Mouse (Mus musculus): Measurements from ENCODE around the gene Efr3b.
A peak's percentile ranks its signal among the peaks of the same experiment; 100 is the strongest.
"Not testable (repeated sequence)": the region's sequence is repeated elsewhere in the genome, so short reads cannot be mapped to it uniquely, and the experiment has no call there.

Gene Efr3b

DNA sequence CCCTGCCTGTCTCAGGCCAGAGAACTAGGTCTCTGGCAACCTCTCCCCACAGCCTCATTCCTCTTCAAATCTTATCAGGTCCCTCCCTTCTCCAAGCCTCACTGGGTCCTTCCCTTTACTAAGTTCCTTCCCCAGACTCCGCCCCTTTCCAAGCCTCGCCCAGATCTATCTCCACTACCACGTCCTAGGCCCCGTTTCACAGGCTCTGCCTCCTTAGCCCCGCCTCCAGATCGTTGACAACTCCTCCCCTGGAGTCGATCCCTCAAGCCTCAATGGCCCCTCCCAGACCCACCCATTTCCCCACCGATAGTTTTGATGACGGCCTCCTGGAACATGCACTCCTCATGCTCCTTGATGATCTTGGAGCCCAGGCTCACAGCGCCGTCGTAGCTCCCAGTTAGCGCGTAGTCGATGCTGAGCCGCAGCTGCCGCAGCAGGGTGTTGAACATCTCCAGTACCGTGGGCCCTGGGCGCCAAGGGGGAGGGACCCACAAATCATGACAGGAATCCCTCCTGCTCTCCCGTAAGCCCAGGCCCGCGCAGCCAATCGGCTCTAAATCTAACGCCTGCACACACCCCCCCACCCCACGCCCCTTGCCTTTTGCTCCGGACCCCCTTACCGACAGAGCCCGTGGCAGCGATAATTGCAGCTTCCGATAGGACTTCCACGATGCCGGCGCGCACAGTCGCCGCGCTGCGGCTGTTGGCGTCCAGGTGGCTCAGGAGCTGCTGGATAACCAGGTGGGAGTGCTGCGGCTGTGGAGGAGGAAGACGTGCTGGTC is 57.2 kb downstream of the Efr3b start:
- DNase-seq (ENCODE audit: low spot score), result peak; percentile 87

DNA sequence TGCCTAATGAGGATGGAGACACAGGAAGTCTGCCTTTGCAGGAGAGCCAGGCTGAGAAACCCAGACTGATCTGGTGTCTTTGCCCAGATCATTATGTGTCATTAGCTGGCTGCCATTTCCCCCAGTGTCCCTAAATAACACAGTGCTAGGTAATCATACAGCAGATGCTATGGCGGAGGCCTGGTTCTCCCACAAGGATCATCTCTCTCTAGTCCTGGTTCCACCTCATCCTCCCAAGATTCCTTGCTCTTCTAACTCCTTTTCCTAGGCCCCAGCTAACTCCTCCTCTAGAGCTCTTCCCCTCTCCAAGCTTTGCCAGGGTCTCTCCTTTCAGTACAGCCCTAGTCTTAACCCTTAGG is 57.7 kb downstream of the Efr3b start:
- DNase-seq (ENCODE audit: low spot score), result no peak

DNA sequence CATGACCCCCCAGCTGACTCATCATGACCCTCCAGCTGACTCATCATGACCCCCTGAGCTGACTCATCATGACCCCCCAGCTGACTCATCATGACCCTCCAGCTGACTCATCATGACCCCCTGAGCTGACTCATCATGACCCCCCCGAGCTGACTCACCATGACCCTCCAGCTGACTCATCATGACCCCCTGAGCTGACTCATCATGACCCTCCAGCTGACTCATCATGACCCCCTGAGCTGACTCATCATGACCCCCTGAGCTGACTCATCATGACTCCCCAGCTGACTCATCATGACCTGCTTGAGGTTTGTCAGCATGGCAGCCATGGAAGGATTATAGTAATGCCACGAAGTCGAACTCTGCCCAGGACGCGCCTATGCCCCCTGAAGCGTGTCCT is 65.5 kb downstream of the Efr3b start:
- DNase-seq (ENCODE audit: low spot score), result not testable (repeated sequence)

DNA sequence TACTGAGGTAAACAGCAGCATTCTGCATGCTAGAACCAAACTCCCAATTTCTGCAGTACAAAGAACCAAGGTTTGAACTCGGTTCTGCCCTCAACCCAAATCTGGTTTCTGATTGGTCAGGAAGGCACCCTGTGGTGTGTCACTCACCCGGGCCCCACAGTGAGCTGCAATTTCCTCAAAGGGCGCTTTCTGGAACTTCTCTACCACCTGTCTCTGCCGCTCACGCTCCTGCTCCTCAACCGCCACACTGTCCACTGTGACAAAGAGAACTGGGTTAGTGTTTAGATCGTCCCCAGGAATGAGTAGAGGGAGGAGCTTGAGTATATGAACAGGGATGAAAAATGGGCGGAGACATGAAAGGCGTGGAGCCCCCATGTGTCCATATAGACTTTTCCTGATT is 70.3 kb downstream of the Efr3b start:
- DNase-seq (ENCODE audit: low spot score), result no peak

DNA sequence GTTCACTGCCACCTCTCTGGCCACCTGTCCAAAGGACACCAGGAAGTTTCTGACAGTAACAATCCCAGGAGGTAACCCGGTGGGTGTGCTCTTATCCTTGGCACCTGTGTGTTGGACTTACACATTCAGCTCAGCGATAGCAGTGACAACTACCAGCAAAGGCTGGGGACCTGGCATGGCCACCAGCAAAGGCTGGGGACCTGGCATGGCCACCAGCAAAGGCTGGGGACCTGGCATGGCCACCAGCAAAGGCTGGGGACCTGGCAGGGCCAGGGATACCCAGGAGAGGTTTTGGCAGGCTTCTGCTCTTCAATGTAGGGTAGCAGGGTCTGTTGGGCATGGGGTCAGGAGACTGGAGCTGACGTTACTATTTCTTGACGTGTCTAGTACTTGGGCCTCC is 71.5 kb downstream of the Efr3b start:
- DNase-seq (ENCODE audit: low spot score), result no peak

DNA sequence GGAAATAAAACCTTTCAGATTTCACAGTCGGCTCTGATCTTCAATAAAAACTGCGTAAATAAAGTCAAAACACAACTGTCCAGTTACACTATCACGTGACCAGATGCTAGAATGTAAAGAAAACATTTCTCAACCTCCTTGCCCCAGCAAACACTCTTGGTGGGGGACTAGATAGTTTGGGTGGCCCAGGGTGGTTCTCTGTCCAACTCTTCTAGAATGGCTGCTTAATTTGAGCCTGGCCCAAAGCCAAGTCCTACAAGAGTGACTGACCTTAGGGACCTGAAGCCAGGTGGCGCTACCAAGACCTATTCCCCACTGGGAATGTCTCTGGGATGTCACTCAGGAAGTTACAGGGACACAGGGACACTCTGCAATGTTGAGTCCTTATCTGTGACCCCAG is 78.2 kb downstream of the Efr3b start:
- peak; percentile 34 for DNase-seq (ENCODE audit: low spot score)

DNA sequence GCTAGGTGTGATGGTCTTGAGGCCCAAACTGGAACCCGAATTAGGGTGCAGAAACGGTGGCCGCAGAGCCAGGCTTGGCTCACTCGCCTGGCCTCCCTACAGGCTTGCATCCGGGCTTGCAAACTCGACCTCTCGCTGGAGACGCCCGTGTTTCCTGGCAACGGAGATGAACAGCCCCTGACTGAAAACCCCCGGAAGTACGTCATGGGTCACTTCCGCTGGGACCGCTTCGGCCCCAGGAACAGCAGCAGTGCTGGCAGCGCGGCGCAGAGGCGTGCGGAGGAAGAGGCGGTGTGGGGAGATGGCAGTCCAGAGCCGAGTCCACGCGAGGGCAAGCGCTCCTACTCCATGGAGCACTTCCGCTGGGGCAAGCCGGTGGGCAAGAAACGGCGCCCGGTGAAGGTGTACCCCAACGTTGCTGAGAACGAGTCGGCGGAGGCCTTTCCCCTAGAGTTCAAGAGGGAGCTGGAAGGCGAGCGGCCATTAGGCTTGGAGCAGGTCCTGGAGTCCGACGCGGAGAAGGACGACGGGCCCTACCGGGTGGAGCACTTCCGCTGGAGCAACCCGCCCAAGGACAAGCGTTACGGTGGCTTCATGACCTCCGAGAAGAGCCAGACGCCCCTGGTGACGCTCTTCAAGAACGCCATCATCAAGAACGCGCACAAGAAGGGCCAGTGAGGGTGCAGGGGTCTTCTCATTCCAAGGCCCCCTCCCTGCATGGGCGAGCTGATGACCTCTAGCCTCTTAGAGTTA is 78.7 kb downstream of the Efr3b start:
- DNase-seq (ENCODE audit: low spot score), result peak; percentile 86

DNA sequence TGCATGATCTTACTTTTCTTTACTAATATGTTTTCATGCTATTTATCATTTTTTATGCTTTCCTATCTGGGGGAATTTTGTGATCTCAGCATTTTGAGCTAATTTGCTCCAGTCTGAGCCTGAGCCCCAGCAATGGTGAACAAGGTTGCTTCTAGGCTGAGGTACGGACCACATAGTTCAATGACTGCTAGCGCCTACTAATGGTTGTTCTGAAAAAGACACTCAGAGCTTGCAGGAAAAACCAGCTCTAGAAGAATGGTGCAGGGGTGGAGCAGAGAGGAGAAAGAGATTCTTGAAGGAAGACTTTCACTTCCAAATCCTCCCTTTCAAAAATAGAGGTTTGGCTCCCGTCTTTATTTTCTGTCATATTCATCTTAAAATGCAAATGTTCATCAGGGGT is 82.4 kb downstream of the Efr3b start:
- no peak for DNase-seq (ENCODE audit: low spot score)

DNA sequence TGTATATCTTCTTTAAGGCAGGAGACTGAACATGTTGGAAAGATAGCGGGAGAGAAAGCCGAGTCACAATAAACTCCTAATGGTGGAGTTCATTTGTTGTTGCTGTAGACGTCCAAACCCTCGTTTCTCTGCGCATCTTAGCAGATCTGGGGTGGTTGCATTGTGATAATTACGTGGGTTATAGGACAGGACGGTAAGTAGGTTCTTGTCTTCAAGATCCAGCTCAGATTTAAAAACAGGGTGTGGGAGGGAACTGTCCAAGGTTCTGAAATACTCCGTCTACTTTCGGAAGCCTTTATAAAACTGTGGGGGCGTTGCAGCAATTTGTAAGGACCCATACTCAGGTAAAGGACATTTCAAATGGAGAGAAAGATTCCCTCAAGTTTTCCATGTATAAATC is 83.3 kb downstream of the Efr3b start:
- DNase-seq (ENCODE audit: low spot score), result no peak

DNA sequence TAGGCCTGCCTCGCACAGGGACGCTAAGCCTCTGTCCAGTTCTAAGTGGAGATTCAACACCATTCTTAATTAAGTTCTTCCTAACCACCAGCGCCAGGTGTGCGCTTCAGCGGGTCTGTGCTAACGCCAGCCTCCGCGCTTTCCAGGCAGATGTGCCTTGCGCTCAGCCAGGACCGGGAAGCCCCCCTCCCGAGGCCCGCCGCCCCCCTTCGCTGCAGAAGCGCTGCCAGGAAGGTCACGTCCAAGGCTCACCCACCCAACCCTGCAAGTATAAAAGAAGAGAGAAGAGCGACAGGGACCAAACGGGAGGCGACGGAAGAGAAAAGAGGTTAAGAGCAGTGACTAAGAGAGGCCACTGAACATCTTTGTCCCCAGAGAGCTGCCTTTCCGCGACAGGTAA is 84.1 kb downstream of the Efr3b start, which contains the start of gene Pomc:
Gene Pomc (plus strand): TSS at position 301 of the 400 bp plus-strand sequence.
- no peak for DNase-seq (ENCODE audit: low spot score)

DNA sequence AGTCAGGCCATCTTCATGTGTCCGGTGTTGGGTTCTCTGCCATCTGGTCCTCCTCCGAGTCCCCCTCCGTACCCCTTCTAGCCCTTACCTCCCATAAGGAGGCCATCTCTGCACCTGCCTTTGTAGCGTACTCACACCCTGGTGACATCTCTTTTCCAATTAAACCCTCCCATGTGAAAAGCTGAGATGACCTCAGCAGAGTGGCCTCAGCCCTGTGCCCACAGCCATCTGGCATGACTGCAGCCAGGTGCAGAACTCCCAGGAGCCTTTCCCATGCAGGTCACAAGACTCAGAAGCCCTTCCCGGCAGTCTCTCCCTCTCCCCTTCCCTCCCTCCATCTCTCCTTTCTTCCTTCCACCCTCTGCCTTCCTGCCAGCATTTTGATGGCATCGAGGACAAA is 91.2 kb downstream of the Efr3b start:
- DNase-seq (ENCODE audit: low spot score), result no peak

DNA sequence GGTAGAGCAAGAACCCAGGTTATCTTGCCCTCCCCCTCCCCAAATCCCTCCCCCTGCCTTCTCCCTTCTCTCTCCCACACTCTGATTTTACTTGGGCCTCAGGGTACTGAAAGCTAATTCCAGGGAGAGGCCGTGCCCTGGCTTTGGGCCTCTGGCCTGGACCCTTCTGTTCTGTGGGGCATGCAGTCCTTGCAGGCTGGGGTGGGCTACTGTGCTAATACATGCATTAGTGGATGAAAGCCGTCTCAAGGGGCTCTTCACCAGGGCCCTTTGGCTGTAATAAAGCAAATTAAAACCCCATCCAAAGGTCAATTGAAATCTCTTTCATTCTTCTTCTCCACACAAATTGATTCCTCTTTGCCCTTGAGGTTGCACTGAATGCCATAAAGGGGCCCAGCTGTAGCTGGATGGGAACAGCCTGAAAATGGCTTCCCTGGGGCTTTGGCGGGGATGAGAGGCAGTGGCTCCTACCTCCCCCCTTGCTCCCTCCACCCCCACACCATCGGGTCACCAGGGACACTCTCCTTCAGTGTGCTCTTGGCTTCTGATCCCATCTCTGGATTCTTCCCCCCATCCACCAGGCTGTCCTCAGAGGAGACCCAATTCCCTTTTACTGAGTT is 94.2 kb downstream of the Efr3b start:
- DNase-seq (ENCODE audit: low spot score), result no peak

DNA sequence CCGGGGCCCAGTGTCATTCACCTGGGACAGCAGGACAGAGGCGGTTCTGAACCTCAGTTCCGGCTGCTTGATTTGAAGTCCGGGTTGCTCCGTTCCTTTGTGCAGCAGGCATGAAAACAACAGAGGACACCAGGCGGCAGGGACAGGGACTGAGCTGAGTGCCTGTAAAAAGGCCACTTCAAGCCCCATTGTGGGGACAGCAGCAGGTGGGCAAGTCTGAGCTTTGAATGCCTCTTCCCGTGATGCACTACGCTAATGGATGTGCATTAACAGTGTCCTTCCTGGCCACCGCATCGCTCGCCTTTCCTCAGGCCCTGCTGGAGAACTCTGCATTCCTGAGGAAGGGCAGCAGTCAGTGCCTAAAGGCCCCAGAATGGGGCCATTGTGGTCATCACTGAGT is 96.7 kb downstream of the Efr3b start:
- no peak for DNase-seq (ENCODE audit: low spot score)

DNA sequence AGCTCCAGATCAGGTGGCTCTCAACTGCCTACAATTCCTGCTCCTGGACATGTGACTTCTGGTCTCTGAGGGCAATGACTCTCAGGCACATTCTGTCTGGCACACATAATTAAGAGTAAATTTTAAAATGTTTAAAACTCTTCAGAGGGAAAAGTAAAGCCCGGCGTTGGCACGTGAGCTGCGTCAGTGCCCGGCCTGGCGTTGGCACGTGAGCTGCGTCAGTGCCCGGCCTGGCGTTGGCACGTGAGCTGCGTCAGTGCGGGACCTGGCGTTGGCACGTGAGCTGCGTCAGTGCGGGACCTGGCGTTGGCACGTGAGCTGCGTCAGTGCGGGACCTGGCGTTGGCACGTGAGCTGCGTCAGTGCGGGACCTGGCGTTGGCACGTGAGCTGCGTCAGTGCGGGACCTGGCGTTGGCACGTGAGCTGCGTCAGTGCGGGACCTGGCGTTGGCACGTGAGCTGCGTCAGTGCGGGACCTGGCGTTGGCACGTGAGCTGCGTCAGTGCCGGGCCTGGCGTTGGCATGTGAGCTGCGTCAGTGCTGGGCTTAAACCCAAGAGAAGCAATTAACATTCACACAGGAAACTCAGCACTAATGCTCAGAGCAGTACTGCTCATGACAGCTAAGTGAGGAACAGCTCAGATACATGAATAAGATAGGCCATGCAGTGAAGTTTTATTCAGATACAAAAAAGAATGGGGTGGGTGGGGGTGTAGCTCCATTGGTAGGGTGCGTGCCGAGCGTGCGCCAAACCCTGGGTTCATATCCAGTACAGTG is 108.4 kb downstream of the Efr3b start:
- peak; percentile 66 for DNase-seq (ENCODE audit: low spot score)

DNA sequence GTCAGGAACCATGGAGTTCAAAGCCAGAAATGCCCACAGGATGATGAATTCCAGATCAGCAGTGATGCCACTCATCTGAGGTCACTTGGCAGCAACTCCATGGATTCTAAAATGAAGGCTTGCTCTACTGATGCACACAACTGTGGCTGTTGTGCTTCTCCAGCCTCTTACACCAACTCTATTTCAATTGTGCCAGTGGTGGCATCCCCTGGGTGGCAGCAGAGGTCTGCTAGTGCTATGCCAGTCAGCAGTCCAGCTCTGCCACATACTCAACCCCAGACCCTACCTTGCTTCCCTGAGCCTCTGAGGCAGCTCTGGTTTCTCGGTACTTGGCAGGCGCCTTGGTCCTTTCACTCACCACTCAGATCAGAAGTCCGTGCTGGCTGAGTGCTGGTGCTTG is 109.9 kb downstream of the Efr3b start:
- peak; percentile 65 for DNase-seq (ENCODE audit: low spot score)

DNA sequence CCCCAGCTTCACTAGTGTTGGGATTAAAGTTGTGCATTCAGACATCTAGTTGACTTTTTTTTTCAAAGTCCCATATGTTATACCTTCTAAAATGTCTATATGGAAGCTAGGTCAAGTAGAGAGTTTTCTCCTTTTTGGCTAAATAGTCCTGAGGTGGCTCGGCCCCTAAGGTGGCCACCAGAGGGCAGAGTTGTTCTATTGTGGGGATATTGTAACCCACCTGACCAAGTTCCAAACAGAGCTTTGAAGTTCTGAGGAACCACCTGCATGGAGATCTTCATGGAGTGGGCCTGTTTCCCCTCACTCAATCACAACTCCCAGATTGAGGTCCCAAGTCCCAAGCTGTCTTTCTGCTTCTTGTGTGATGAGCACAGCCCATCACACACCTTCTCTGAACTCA is 112.6 kb downstream of the Efr3b start:
- DNase-seq (ENCODE audit: low spot score), result peak; percentile 81

DNA sequence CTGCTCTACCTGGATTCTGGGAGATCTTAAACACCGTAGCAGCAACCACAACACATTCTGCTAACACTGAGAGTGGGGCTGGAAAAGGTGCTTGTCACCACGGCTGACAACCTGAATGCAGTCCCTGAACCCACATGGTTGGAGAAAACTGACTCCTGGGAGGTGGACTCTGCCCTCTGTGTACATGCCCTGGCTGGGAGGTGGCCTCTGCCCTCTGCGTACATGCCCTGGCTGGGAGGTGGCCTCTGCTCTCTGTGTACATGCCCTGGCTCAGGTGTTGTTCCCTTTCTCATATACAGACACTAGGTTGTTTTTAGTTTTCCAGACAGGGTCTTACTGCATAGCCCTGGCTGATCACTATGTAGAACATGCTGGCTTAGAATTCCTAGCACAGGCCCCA is 119.3 kb downstream of the Efr3b start:
- no peak for DNase-seq (ENCODE audit: low spot score)

DNA sequence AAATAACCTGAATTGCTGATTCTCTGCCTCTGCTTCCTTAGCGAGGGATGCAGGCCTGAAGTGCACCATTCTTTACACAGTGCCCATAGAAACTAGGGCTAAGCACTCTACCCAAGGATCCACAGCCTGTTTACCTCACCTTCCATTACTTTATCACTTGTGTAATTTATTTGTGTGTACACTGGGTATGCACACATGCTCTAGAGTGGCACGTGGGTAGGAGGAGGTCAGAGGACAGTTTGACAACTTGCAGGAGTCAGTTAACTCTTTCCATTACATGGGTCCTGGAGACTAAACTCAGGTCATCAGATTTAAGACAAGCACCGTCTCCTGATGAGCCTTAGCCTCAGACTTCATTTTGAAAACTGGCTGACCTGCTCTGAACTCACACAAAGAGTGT is 120.1 kb downstream of the Efr3b start:
- no peak for DNase-seq (ENCODE audit: low spot score)

DNA sequence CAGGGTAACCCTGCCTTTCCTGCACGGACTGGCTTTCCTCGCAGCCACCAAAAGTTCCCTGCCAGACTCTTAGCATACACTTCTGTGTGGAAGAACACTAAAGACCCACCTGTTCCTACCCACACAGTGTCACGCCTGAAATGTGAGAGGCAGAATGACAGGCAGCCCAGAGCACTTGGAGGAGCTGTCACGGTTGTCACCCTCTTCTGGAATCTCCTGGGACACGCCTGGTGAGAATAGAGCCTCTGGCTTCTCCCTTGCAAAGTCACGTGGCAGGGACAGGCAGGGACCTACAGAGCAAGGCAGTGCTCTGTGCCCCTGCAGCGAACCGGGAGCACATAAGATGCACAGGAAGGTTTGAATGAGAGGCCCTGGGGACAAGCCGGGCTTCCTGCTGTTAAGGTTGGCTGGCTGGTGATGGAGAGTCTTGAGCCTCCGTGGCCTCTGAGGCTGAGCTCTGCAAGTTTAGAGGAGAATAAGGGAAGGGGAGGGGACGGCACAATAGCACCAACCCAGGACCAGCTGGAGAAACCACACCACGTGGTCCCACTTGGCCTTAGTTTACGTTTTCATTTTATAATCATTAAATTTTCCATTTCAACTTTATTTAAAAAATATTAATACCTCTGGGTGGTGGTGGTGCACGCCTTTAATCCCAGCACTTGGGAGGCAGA is 120.9 kb downstream of the Efr3b start:
- DNase-seq (ENCODE audit: low spot score), result no peak

DNA sequence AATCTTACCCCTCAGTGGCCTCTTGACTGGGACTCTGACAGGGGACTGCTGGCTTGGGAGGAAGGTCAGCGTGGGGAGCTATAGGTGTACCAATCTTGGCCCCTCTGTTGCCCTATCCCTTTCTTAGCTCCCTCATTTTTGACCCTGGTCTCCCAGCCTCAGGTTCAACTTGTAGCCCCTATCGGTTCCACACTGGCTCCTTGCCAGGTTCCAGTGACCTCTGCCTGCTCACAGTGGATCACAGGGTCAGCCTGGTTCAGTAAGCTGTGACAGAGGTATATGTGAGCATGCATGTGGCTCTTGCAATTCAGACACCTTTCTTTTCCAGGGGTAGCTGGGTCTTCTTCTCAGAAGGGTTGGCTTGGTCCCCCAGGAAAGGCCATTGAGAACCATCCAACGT is 122.9 kb downstream of the Efr3b start:
- DNase-seq (ENCODE audit: low spot score), result no peak
